Mouse (Mus musculus): ENCODE data around the gene Tnfsf15. TPM values are rescaled to one million over a fixed set of nuclear protein-coding genes. Genes with fewer than 3 reads are reported as not detected.

Gene Tnfsf15
- total and polyA plus RNA-seq, 3 experiments = 63.3 to 127 (median 93.9) TPM

DNA sequence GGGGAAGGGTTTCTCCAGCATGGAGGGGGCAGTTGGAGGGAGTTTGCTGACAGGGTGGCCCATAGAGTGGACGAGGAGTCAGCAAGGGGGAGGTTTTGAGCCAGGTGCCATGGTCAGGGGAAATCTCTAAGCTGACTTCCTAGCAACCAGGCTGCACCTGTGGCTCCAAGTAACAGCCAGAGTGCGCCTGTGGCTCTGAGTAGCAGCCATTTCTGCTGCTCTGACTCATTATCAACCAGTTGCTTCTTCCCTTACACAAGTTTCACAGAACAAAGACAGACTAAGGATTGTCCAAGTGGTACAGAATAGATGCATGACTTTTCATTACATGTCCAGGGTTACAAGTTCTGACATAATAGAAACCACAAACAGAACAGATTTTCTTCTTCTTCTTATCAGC is 11.2 kb upstream of the Tnfsf15 start:
- peaks cover 58 to 100% of the 10 kb centered on the region in 2 experiments for H3K4me1 ChIP-seq (ENCODE audit: control insufficient read depth in 1 of 2, insufficient read depth in 2 of 2)
- in situ Hi-C loops (cut with MboI; ENCODE audit: low pct_ligation_motif_present, low pct_unique_long_range_greater_than_20kb, low sequenced_read_pairs) (loop anchor here (25.0 kb wide), 1 partner anchor 344 kb away; the partner anchor contains the start of gene Akna), dilution Hi-C loops (cut with MboI; ENCODE audit: extremely low pct_ligation_motif_present, extremely low pct_unique_long_range_greater_than_20kb, low sequenced_read_pairs) (no loop called here)
- H3K27ac ChIP-seq (ENCODE audit: insufficient read depth, low read depth) = peak overlapping the region; percentile 70
- peak; percentile 76 for DNase-seq (ENCODE audit: extremely low read depth)
- no peaks in the 10 kb centered on the region for H3K27me3 ChIP-seq (replicated peaks)
- H3K9me3 ChIP-seq (replicated peaks; ENCODE audit: low read length) = no peaks in the 10 kb centered on the region
- no peak overlapping the region for H3K4me2 ChIP-seq (ENCODE audit: insufficient read depth, low read depth, poor library complexity, severe bottlenecking)
- no peak for TF ChIP-seq USF1 (IDR thresholded peaks at IDR 0.05; ENCODE audit: low read depth, low read length)
- no peak; the same call in 1 of the 2 replicates for TF ChIP-seq MXI1 (IDR thresholded peaks at IDR 0.05; ENCODE audit: low read depth, low read length)
- TF ChIP-seq MAFK (IDR thresholded peaks at IDR 0.05; ENCODE audit: insufficient replicate concordance, low read length) = 0 out of 2 replicates have a peak, but pooled peaks have one; percentile 21
- TF ChIP-seq RCOR1 (conservative IDR thresholded peaks at IDR 0.05; ENCODE audit: low read depth, low read length) = peak; percentile 76; the same call in 1 of the 2 replicates
- TF ChIP-seq SMC3 (IDR thresholded peaks at IDR 0.05; ENCODE audit: low read depth, low read length) = peak; percentile 34
- TF ChIP-seq CHD2 (IDR thresholded peaks at IDR 0.05; ENCODE audit: low read length) = peak; percentile 65
- peak; percentile 53; the same call in 1 of the 2 replicates for TF ChIP-seq BHLHE40 (IDR thresholded peaks at IDR 0.05; ENCODE audit: low read depth, low read length)
- peak; percentile 68 for TF ChIP-seq JUN (IDR thresholded peaks at IDR 0.05; ENCODE audit: insufficient read depth, low read depth, low read length)
- TF ChIP-seq E2F4 (IDR thresholded peaks at IDR 0.05; ENCODE audit: insufficient replicate concordance, low read depth, low read length) = no peak
- peak; percentile 66 for TF ChIP-seq MYC (IDR thresholded peaks at IDR 0.05; ENCODE audit: low read depth, low read length)
- TF ChIP-seq ZMIZ1 (IDR thresholded peaks at IDR 0.05; ENCODE audit: low read depth, low read length) = no peak
- peak; percentile 97 for TF ChIP-seq TCF12 (IDR thresholded peaks at IDR 0.05; ENCODE audit: low read depth, low read length)
- TF ChIP-seq JUND (conservative IDR thresholded peaks at IDR 0.05; ENCODE audit: low read depth, low read length) = peak; percentile 59; the same call in 1 of the 2 replicates
- TF ChIP-seq MEF2A (IDR thresholded peaks at IDR 0.05; ENCODE audit: borderline replicate concordance, low read depth, low read length) = peak; percentile 80
- no peak for TF ChIP-seq USF2 (conservative IDR thresholded peaks at IDR 0.05; ENCODE audit: low read depth, low read length)
- peak; percentile 50; the same call in 1 of the 2 replicates for TF ChIP-seq MAX (IDR thresholded peaks at IDR 0.05; ENCODE audit: low read length)
- TF ChIP-seq MAZ (IDR thresholded peaks at IDR 0.05; ENCODE audit: low read depth, low read length) = peak; percentile 59; the same call in 1 of the 2 replicates
- peak; percentile 86 for TF ChIP-seq EP300 (IDR thresholded peaks at IDR 0.05; ENCODE audit: low read length)
- TF ChIP-seq NRF1 (IDR thresholded peaks at IDR 0.05; ENCODE audit: low read depth, low read length) = peak; percentile 37
- no peak for TF ChIP-seq CHD1 (IDR thresholded peaks at IDR 0.05; ENCODE audit: low read depth, low read length)
- TF ChIP-seq POLR2A (IDR thresholded peaks at IDR 0.05; ENCODE audit: low read depth, low read length) = 0 out of 2 replicates have a peak, but pooled peaks have one; percentile 16
- TF ChIP-seq IRF4 (IDR thresholded peaks at IDR 0.05; ENCODE audit: low read depth, low read length) = peak; percentile 88
- TF ChIP-seq ETS1 (conservative IDR thresholded peaks at IDR 0.05; ENCODE audit: low read depth, low read length) = peak; percentile 88
- 0 out of 2 replicates have a peak, but pooled peaks have one; percentile 47 for TF ChIP-seq TBP (conservative IDR thresholded peaks at IDR 0.05; ENCODE audit: low read depth, low read length)
- H3K36me3 ChIP-seq (replicated peaks in 1 of 2; ENCODE audit: control insufficient read depth in 1 of 2, insufficient read depth in 1 of 2, low read length in 1 of 2) = no peaks in the 10 kb centered on the region
- no peak overlapping the region for H3K4me3 ChIP-seq (replicated peaks in 1 of 3; ENCODE audit: low read depth in 2 of 3, low read length in 2 of 3, poor library complexity in 1 of 3)
- no peaks in the 10 kb centered on the region for H3K79me2 ChIP-seq (replicated peaks; ENCODE audit: control insufficient read depth, extremely low read depth, insufficient read depth, poor library complexity, severe bottlenecking)
- H3K9ac ChIP-seq (ENCODE audit: insufficient read depth, low read depth) = no peak overlapping the region

Measured in CH12.LX (cell line).